Mouse (Mus musculus) gastrocnemius, adult 8-10 months (tissue): ENCODE measurements around the gene Hist2h4. TPM values are rescaled to one million over a fixed set of nuclear protein-coding genes. Genes with fewer than 3 reads are reported as not detected.
"Not testable (repeated sequence)": the region's sequence is repeated elsewhere in the genome, so short reads cannot be mapped to it uniquely, and the experiment has no call there.

Source experiments
- DNase-seq, 2 experiments: peaks; one replicate each; pipeline ENCODE4 v3.0.0; 2022; ENCODE audit warnings: low spot score in 2 of 2
- total RNA-seq, 4 experiments: library from RNA; stranded (reverse); gene quantifications; 2 replicates each; pipeline ENCODE4 v1.2.4; 2022

Gene Hist2h4
- 1 to 10 TPM; 5.6 to 8.2 (median 6.8) TPM for total RNA-seq

DNA sequence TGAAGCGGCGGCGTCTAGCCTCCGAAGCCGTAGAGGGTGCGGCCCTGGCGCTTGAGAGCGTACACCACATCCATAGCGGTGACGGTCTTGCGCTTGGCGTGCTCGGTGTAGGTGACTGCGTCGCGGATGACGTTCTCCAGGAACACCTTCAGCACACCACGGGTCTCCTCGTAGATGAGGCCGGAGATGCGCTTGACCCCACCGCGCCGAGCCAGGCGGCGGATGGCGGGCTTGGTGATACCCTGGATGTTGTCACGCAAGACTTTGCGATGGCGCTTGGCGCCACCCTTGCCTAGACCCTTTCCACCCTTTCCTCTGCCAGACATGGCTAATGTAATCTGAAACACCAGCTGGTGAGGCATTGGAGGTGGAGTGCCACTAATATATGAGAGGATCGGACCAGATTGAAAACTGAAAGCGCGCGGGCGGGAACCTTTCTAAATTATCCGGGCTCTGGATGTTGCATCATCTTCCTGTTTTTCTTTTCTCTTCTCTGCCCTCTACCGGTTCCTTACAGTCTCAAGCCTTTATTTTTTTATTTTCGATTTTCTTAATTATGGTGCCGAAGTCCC lies at the start of gene Hist2h4:
Hist2h4 (minus strand) TSS at position 333 of the 572 bp plus-strand sequence.
- DNase-seq = peak; percentile 93

DNA sequence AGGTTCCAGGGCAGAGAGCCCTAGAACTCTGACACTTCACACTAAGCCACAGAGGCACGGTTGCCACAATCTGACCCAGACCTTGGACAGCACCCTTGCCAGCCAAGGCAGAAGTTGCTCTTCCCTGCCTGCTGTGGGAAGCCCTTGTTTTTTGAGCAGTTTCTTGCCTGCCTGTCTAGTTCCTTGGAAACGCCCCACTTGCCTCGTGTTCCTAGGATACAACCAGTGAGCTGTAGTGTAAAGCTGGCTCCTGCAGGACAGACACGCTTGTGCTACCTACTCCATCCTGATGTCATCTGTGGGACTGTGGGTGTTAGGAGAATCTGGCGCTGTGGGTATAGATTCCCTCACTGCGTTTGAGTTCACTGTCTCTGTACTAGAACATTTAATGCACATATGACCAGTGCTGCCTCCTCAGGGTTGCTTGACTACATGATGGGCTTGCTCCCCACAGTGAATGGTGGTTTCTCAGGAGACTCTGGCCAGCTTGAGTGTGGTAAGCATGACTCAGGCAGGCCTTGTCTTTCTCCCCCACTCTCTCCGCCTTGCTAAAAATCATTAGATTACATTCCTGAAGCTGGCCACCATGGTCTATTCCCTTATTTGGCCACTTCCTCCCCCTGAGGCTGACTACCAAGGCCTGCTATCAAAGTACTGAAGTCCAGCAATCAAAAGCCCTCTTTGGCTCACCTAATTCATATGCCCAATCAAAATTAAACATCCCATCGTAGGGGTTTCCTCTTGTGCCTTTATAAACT lies 49.4 kb upstream of the Hist2h4 start:
- no peak for DNase-seq

DNA sequence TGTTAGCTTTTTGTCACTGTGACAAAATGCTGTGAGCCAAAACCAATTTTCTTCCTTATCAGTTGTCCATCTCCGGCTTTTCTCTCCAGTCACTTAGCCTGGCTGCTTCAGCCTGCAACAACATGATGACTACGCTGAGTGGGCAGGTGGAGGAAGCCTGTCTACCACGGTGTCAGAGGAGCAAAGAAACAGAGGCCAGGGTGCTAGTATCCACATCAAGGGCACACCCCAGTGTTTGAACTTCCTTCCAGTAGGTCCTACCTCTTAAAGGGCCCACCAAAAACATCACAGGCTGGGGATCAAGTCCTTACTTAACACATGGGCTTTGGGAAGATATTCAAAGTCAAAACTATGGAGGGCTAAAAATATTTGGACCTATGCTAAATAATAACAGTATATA lies 46.3 kb upstream of the Hist2h4 start:
- no peak for DNase-seq

DNA sequence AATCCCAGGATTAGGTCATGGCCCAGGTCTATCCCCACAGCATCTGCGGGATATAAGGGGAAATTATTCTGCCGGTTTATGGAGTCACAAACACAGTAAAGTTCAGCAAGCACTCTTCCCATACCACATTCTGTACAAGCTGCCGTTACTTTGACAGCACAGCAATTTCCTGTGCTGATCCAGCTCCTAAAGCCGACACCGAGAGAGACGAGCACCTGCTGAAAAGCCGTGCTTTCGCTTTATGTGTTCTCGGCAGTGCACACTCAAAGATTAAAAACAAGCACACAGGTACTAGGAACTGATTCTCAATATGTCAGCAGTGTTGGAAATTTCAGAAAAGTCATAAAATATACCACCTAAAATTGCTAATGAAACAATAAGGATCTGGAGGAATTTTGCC lies 43.4 kb upstream of the Hist2h4 start:
- DNase-seq = no peak

DNA sequence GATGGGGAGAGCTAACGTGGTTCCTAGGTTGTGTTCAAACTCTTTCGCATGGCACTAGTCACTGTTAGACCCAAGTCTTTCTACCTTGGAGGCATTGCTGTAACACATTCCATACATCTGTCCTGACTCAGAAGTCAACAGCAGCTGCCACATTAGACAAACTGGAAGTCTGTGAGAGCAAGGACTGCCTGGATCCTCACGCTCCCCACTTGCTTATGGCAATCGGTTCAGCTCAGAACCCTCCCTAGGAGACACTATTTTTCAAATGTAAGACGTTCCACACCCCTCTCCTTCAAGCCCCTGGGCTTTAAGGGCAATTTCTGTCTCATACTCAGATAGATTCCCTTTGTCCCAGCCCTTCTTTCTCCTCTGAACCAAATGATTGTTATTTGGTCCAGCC lies 39.0 kb upstream of the Hist2h4 start:
- no peak for DNase-seq

DNA sequence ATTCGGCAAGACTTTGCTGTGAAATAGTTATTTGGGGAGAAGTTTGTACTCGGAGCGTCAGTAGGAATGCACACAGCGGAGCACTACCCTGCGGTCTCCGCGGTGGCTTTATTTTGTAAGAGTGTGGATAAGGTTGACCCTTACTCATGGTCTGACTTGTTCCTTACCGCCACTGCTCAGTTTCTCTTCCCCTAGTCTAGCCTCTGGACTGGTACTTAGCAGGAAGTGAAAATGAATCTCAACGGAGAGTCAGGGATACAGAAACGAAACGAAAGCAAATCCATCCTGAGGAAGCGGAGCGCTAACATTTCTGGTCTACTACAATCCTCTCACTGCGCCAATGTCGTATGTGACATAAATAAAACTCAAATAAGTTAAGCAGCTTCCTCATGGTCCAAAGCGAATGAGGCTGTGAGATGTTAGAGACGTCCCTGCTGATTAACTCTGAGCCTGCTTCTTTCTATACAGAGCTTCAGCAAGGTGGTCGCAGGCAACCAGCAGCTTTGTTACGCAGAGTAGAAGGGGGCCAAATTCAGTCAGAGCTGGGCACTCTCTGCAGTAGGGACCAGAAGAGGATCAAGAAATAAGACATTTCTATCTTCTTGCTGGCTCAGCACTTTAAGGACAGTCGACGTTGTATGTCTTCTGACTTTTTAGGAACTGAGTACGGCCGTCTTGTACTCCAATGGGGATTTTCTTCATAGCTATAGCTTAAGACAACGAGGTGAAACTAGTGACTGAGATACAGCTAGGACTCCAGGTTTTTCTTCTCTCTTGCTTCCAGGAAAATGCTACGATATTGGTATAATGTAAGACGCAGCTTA lies 37.8 kb upstream of the Hist2h4 start:
- DNase-seq = no peak

DNA sequence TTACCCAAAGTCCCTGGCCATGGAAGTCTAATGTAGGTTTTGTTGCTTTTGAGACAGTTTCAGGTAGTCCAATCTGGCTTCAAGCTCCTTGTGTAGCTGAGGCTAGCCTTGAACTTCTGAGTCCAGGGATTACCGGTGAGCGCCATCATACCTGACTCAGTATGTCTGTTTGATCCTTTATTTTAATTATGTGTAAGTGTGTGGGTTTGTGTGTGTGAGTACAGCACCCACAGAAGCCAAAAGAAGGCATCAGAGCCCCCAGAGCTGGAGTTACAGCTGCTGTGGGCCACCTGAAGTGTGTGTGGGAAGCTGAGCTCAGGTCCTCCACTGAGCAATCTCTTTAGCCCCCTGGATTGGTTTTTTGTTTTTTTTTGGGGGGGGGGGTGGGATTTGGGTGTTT lies 36.5 kb upstream of the Hist2h4 start:
- no peak for DNase-seq

DNA sequence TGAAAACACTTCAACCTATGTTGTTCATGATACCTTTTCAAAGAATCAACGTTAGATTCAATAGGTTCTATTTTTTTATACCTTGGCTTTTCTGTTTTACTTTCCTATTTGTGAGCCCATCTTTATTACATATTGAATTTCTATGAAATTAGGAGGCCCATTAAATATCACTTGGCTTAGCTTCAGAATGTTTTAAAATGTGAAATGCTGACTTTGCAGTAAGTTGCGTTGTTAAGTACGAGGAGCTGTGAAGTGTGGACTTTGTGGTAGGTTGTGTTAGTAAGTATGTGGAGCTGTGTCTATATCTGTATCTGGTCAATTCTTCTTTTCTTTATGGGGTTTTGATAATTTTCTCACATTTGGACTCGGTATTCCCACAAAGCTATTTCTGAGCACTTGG lies 35.2 kb upstream of the Hist2h4 start:
- DNase-seq = no peak

DNA sequence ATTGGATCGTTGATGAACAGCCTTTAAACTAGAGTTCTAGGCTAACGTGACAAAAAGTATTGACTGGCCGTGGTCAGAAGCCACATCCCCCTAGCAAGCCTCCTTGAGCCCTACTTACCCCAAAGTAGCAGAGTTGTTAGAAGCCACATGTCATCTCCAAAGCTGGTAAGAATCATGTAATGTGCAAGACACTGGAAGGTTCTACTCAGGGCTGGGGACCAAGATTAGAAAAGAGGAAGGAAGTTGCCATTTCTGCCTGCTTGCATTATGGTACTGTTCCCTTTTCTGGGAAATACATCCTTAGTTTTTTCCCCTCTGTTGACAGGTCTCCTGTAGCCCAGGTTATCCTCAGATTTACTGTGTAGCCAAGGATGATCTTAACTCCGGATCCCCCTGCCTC lies 30.7 kb upstream of the Hist2h4 start, which contains the start of gene Fcgr1:
Fcgr1 (minus strand) TSS at position 183 of the 400 bp plus-strand sequence.
- DNase-seq = no peak

DNA sequence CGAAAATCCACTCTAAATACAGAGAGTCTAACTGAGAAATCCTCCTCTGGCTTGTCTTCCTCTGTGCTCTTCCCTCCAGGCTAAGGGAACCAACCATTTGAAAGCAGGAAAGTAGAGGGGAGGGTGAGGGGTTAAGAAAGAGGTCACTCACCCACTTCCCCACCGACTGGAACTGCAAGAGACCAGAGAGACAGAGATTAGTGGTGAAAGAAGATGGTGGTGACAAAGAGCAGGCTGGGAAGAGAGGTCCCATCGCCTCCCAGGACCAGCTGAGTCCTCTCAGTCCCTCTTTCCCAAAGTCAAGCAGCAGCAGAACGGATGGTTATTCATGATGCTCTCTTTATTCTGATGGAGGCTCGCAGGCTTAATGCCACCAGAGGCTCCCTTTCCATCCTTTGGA lies 30.3 kb upstream of the Hist2h4 start:
- no peak for DNase-seq

DNA sequence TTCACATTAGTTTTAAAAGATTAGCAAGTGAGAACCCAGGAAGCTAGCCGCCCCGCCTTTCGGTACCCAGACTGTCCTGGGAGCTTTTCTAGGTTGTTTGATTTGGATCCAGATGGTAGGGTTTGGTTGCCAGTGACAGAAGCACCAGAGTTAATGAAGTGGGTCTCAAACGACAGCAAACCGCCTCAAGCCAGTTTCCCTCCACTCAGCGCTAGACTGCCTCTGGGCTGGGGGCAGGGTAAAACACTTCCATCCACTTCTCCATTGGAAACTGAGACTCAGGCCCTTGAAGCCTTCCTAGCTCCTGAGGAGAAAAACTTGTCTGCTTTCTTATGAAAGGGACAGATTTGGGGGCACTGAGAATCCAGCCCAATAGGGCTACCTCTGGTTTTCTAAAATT lies 29.5 kb upstream of the Hist2h4 start:
- DNase-seq = no peak

DNA sequence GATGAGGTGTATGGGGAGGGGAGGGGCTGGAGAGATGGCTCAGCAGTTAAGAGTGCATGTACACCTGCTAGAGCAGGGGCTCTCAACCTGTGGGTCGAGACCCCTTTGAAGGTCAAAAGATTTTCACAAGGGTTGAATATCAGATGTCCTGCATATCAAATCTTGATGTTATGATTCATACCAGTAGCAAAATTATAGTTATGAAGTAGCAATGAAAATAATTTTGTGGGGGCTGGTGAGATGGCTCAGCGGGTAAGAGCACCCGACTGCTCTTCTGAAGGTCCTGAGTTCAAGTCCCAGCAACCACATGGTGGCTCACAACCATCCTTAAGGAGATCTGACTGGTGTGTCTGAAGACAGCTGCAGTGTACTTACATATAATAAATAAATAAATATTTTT lies 27.6 kb upstream of the Hist2h4 start:
- not testable (repeated sequence) for DNase-seq

DNA sequence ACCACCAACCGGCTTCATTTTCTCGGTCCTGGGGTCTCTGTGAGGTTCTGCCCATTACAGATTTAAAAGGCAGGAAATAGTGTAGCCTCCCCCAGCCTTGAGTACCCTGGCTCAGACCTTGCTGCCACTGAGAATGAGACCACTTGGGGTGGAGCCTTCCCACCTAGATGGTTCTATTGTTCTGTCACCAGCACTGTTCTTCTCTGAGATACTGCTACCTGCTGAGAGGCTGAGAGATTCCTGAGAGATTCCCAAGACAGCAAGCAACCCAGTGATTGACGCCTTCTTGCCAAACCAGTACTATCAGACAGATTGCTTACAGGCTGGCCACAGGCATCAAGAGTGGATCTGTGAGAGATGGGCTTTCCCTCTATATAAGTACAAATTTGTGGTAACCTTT lies 26.1 kb upstream of the Hist2h4 start:
- no peak for DNase-seq

DNA sequence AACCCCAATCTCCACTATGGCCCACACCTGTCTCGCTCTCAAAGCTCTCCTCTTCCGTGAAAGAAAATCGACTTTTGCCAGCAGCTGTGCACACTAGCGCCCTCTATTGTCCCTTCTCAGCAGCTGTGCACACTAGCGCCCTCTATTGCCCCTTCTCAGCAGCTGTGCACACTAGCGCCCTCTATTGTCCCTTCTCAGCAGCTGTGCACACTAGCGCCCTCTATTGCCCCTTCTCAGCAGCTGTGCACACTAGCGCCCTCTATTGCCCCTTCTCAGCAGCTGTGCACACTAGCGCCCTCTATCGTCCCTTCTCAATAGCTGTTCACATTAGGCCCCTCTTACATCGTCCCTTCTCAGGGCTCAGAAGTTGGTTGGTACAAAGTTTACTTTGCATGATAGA lies 24.2 kb upstream of the Hist2h4 start:
- not testable (repeated sequence) for DNase-seq

DNA sequence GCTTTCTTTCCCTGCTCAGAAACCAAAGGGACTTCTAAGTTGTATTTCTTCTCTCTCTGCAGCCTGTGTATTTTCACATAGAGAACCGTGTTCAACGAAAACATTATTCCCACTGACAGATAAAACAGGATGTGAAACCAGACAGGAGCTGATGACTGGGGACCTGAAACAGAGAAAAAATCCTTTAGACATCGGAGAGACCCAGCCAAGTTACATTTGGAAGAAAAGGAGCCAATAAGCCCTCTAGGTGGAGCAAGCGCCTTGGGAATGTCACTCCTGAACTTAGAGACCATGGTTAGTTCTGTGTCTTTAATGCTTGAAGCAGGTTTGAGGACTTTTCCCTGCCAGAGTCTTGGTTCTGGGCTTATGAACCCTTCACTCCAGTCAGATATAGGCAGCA lies 21.3 kb upstream of the Hist2h4 start:
- DNase-seq = no peak

DNA sequence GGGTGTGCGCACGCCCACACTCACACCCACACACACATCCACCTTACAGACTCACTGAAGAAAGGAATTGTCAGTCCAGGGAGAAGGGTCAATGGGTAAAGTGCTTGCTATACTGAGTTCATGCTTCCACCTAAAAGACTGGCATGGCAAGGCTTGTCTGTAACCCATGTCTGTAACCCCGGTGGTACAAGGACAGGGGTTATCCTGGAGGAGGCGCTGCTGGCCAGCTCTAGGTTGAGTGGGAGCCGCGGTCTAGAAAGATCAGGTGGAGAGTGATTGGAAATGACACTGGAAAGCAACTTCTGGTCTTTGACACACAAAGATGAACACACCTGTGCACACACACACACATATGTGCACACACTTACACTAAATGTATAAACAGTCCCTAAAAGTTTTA lies 17.5 kb upstream of the Hist2h4 start:
- DNase-seq = no peak

DNA sequence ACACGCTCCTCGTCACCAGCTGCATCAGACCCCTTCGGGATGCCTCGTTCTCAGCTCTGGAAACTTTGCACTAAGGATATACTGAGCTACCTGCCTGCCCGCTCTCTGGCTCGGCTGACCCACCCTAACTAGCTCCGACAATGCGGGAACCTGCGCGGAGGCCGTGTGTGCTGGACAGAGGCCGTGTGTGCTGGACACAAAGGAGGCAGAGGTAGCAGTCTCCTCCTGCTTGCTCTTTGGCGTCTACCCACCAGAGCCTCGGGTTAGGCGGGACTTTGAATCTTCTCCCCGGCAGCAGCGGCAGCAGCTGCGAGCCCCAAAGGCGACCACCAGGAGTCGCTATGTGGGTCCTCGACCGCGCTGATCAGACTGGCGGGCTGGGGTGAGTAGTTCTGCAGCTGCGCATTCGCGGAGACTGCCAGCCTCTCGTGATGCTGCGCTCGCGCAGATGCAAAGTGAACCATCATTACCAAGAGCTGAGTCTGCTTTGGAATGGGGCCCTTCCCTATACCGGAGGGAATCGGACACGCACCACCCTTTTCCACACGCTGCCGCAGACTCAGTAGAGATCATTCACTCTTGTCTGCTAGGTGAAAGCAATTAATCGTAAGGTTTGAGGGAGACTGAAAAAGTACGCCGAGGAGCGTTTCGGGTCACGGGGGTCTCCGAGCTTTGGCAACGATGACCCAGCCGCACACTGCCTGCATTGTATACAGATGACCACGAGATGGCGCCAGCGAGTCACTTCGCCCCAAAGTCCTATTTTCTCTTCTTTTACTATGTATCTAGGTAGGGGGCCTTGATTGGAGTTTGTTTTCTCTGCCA lies 14.9 kb upstream of the Hist2h4 start:
- DNase-seq = peak; percentile 78 to 87

DNA sequence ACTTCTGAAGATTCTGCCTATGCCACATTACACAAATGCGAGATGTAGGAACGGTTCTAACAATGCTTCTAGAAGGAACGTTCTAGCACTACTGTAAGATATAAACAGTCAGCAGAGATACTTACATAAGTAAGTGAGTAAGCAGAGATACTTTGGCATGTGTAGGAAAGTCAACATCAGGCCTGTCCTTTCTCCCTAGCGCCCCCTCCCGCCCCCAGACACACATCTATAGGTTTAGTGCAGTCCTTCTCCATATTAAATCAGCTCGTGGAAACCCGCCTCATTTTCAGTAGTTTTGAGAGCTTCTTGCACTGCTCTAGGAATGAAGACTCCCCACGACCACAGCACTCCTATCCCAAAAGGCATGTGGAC lies 14.3 kb upstream of the Hist2h4 start:
- DNase-seq = no peak

DNA sequence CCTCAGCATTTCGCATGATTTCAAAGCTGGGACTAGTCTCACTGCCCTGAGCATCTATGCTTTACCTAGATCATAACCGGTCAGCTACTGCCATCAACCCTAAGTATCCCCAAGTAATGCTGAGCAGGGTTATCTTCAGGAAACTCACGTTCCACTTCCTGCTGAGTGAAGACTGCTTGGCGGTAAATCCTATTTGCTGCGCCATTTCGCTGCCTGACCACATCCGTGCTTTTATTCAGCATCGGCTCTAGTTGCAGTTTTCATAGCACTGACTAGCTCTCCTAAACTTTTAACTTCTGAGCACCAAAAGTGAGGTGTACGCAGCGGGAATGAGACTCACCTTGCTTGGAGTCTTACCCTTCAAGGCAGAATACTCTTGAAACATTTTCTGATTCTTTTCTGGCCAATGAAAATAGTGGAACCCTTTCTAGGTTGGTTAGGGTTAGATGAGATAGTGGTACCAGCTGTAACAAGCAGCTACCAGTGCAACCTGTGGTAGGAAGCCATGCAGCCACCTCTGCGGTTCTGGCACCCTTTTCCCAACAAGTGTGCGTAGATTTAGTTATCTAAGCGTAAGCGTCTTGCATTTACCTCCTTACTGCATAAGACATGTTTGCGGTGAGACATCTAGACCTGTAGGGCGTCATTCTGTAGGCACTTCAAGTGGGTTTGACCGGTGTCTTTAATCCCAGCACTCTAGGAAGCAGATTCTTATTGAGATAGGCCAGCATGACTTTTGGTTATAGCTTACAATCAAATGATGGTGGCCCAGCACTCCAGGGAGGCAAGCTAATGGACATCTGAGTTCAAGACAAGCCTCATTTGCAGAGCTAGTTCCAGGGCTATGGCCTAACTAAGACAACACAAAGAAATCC lies 10.7 kb upstream of the Hist2h4 start:
- no peak for DNase-seq
